Mouse (Mus musculus) left cerebral cortex, postnatal 10 days (tissue): ENCODE data around the gene Iqschfp. TPM values are rescaled to one million over a fixed set of nuclear protein-coding genes. Genes with fewer than 3 reads are reported as not detected.

ENCODE experiments used
- DNase-seq, 2 experiments: peaks; one replicate each; pipeline ENCODE4 v3.0.0; 2021 to 2022; ENCODE audit warnings: low spot score in 2 of 2, mixed read lengths in 1 of 2; ENCODE audit errors: extremely low spot score in 1 of 2
- intact Hi-C: fragments of 180-260 bp; cut with DNase I; formaldehyde crosslinking; loops from one replicate; pipeline ENCODE4 v1.15.1; 2025
- total RNA-seq, 2 experiments: library from RNA; stranded (reverse); gene quantifications; 2 replicates each; pipeline ENCODE4 v1.2.3; 2021

Iqschfp gene
- total RNA-seq, 2 experiments from 2014 or later: 9.6 to 11.7 TPM

DNA sequence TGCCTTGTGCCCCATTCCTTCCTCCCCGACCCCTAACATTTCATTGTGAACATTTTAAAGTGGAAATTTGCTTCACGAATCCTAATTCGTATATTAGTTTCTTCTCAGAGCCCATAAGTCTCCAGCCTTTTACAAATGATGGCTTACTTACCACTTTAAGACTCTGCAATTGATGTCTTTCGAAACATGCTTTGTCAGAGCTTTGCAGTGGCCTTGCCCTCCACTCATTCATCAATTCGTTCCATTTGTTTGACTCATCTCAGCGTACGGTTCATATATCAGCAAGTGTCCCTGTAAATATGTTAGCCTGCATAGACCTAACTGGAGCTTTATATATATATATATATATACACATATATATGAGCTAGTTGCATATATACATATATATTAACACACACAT is 675.5 kb downstream of the Iqschfp start:
- no peak for DNase-seq
- intact Hi-C loops: no loop called here

DNA sequence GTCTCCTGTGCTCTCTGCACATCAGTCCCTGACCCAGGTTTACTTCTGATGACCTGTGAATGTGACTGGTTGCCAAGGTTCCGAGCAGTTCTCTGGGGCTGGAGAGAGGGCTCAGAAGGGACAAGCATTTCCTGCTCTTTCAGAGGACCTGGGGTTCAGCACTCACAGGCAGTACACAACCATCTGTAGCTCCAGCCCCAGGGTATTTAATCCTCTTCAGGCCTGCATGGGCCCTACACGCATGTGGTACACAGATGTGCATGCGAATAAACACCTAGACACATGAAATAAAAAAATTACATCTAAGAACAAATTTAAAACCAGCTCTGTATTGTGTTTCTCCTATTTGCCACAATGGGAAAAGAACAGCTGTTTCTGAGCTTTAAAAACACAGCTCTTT is 676.1 kb downstream of the Iqschfp start:
- no peak for DNase-seq
- intact Hi-C loops: no loop called here

DNA sequence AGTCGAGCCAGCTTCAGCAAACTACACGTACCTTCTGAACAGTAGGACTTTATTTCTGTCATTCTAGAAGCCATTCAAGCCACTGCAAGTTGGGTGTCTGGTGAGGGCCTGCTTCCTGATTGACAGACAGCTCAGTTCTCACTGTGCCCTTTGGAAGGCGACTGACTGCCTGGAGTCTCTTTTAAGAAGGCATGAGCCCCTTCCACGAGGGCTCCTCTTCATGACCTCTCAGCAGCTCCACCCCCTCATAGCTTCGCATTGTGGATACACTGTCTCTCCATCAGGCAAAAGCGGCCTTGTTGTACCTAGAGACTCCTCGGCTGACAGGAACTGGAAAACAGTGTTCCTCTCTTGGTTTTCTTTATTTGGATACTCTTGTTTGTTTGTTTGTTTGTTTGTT is 676.7 kb downstream of the Iqschfp start:
- intact Hi-C loops: no loop called here
- DNase-seq: no peak

DNA sequence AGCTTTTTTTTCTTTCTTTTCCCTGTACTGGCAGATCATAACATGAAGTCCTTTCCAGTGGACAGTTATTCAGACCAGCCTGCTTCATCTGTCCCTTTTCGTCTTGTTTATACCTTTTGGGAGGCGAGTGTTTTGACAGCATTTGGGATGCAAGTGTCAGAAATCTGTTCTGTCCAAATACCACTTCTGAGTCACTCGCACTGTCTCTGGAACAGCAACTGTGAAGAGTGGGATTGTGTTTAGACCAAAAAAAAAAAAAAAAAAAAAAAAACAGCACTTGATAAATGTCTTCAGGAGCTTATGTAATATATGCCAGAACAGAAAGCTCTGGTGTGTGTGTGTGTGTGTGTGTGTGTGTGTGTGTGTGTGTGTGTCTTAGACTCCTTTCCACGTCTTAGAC is 678.3 kb downstream of the Iqschfp start:
- no peak for DNase-seq
- intact Hi-C loops: no loop called here

DNA sequence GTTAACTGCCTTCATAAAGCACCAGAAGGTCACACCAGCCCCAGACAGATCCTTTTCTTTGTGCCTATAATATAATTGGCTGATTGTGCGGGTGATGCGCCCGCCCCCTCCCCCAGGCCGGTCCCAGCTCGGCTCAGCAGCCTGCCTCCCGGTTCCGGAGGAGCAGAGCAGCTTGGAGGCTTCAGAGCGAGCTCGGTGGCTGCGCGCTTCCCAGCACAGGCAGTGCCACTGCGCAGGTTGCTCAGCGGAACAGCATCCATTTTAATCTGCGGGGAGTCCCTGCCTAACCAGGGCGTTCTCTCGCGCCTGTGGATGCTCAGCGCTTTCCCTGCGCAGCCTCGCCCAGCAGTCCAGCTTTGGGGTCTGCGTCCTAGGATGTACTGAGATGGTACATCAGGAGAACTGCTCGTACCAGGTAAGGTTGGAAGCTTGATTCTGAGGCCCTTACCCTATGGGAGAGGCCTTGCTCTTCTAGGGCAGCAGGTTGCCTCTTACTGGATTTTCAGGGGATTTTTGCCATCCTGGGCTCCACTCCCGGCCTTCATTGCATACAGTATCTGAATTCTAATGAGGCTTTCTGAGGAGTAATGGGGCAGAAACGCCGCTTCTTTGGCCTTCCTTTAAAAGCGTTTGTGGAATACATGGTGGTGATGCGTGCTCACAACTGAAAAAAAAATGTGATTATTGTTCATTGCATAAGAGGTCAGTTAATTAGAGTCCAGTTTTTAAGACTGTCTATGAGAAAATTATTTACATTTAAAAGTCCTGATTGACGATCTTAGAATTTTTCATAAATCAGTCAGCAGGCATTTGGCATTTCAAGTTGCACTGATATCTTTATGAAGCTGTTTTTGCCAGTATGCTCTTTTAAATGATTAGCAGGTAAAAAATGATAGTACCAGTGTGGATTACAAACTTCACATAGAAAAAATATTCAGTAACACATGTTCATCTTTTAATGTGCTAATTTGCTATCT is 680.5 kb downstream of the Iqschfp start:
- intact Hi-C loops: no loop called here
- DNase-seq: peak; percentile 82 to 89

DNA sequence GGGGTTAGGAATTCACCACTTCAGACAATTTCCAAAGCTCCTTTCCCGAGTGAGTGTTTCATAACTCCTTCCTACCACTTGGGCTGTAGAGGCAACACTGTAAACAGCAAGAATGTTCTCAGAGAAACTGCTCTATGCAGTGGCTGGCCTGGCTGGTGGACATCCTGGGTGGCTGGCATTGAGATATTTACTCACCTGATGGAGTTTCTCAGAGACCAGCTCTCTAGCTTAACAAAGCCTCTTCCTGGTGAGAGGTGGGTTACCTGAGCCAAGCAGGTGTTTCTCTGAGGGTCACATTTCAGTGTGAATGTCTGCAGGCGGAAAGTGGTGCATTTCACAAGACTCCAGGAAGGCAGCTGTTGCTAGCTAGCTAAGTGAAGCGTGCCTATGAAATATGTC is 681.2 kb downstream of the Iqschfp start:
- intact Hi-C loops: no loop called here
- no peak for DNase-seq

DNA sequence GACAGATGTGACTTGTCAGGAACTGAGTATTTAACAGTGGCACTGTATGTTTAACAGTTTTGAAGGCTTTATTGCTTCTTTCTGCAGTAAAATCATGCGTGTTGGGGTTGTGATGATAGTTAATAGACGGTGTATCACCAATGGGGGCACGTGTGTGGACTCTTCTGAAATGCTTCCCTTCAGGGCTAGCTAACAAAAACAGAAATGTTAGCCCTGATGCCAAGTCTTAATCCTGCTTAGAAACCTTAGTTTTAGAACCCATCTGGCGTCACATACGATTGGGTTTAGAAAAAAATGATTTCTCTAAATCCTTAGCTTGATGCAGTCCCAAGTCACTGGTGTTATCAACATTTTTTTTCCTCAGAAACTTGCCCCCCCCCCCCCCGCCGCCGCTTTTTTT is 682.1 kb downstream of the Iqschfp start:
- no peak for DNase-seq
- intact Hi-C loops: no loop called here

DNA sequence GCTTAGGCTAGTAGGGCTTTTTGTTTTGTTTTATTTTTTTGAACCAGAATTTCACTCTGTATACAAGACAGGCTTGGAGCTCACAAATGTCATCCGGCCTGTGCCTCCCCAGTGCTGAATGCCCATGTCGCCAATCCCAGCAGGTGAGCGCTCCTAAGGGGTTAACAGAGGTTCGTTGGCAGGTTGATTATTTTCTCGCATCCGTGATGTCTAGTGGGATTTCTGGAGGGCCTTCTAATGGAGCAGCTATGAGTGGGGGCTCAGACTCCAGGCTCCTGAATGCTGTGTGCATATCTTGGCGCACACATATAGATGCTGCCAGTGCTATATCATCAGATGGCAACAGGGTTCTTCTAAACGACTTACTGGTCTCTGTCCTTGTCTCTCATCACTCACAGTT is 682.5 kb downstream of the Iqschfp start:
- no peak for DNase-seq
- intact Hi-C loops: no loop called here

DNA sequence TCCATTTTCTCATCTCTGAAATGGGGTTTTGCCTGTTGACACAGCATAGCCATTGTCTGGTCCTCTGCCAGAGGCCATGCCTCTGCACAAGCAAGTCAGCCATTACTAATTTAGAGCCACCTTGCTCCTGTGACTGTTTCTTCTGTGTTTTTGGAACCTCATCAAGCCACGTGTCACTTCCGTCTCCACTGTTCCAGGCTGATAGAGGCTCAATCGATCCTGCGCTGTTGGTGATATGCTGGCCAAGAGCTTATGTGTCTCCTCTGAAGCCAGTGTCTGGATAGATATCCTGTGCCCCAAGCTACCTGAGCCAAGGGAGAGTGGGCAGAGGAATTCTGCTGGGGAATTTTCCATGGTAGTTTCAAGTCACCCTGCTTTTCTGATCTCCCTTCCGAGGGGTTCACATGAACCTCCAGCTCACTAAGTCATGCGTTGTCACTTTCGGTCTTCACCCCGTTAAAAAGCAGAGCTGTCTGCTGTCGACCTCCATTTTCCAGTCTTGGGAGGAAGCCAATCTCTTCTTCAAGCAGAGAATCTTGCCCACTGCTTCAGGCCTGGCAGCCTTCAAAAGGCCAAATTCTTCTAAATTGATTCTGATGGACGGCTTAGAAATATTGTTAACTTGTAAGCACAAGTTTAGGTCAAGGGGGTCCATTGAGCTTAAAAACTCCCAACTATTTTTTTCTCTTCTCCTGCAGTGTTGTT is 683.8 kb downstream of the Iqschfp start:
- no peak for DNase-seq
- intact Hi-C loops: no loop called here

DNA sequence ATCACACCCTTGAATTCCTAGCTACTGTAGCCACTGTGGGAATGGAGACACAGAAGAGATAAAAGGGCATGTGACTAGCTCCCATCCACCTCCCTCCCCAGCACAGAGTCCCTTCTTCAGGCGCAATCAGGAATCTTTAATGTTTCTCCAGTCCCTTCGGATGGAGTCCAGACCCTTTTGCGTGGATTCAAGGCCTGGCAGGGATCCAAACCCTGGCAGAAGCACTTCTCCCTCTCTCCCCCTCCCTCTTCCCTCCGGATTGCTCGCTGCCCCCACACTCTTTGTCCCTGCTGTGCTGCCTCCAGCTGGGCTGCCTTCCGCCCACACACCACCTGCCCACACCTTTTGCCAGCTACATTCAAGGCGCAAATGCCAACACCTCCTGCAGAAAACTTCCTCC is 684.4 kb downstream of the Iqschfp start:
- DNase-seq: peak; percentile 83 to 88
- intact Hi-C loops: no loop called here

DNA sequence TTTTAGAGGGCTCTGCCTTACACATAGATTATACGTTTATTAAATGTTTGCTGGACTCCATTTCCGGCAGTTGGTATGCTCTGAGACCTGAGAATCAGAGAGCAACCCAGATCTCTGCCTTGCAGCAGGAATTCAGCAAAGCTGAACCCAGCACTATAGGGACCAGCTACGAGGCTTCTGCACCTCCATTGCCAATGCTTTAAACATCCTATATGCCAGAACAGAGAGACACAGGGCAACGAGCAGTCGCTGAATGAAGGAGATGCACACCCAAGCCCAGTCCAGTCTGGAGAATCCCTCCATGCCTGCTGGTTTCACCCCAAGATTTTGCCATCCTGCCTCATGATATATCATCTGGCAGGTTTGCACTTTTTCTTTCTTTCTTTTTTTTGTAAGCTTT is 684.9 kb downstream of the Iqschfp start:
- intact Hi-C loops: no loop called here
- DNase-seq: no peak

DNA sequence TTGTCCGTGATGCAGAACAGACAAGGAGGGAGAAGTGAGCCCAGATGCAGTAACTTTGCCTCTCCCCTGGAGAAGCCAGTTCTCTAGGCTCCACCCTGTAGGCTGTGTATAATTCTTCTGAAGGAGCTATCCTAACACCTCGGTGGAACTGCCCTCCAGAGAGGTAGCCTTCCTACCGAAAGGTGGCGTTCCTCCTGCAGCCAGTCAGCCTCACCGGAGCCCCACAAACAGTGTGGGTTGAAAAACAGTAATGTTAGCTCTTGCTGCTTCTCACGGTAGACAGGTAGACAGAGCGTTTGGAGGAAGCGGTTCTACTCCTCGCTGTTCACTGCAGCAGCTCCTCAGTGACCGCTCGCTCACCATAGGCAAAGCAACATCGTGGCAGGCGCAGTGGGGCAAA is 689.6 kb downstream of the Iqschfp start:
- DNase-seq: no peak
- intact Hi-C loops: no loop called here

DNA sequence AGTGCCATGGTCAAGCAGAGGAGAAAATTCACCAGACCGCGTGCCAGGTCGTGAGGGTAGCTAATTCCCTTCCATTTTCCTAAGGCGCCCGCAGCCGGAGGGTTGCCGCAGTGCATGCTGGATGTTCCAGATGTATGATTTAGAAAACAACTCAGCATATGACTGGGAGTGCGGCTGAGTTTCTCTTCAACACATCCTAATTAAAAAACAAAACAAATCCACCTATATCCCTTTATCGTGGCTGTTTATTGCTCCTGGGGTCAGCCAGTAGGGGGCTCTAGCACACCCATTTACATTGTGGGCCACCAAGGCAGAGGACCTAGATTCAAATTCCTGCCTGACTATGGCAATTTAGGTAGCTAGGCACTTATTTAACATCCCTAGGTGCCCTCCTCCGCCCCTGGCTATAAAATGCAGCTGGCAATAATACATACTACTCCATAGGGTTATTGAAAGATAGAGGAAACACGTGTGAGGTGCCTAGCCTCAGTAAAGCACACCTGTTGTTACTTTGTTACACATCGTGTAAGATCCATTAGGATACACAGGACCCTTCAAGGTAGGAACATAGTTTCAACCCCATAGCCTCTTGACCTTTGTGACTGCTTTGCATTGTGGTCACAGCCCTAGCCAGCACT is 690.2 kb downstream of the Iqschfp start:
- intact Hi-C loops: no loop called here
- DNase-seq: no peak

DNA sequence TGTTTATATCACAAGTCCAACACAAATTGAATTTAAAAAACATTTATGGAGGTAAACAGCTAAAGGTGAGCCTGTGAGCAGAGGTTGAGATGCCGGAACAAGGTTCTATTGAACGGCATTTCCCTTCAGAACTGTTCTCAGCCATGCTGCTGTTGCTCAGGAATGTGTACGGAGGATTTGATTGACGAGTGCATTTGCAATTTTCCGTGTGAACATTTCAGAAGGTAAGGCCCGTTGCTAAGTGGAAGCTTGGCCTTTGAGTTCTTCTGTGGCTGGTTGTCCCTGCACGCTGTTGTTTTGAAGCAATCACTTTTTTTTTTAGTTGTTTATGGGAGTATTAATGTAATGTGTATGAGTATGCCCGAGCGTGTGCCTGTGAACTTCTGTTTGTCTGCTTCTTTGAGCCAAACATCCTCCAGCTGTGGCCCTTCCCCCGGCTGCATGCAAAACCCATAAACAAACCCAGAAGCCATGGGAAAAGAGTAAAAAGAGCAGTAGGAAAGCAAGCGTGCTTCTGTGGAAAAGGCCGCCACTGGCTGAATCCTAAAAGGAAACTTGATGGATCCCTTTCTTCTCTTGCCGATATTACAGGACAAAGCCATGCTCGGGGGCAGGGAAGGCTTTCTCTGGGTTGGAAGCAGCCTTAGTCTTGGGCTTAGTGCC is 691.1 kb downstream of the Iqschfp start:
- intact Hi-C loops: no loop called here
- DNase-seq: peak in 1 of 2 experiments; percentile 61

DNA sequence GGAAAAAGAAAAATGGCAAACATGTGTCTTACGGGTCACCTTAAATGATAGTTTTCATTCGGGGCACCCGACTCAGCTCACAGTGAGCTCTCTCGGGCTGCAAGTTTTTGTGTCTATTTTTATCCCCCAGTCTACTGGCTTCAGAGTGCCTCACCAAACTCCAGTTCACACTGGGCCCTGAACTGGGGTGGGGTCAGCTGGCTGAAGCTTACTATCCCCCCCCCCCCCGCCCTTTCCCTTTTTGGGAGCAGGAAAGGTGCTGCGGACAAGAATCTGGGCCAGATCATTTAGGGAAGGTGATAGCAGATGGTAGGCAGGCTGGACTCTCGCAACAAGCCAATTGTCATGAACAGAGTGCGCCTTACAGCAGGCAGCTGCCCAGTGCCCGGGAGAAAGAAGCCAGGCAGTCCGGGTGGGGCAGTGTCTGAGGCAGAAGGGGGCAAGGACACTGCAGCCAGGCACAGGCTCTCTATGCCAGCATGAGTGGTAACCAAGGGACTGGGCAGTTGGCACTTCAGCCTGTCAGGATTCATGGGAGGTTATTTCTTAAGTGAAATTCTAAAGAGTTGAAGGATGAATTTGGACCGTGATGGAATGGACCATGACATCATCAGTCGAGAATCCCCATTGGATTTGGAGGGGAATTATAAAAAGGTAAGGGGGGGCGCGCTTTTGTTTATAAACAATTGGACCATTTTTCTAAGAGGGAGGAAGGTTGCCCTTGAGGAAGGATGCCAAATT is 691.9 kb downstream of the Iqschfp start:
- DNase-seq: no peak
- intact Hi-C loops: no loop called here

DNA sequence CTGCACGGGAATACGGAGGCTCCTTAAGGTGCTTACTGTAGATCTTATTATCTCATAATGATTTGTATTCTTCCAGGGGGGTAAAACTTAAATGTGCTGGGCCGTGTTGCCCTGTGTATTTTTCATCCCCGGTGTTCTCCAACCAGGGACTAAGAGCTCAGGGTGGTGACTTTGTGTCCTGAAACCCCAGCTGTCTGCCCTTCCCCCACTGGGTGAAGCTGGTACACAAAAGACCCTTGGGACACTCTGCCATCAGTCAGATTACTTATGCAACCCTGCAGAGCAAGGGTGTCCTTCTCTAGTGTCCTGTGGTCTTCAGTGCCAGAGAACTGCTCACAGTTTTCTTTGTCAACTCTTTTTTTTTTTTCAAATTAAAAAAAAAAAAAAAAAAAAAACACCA is 693.2 kb downstream of the Iqschfp start:
- DNase-seq: no peak
- intact Hi-C loops: no loop called here

DNA sequence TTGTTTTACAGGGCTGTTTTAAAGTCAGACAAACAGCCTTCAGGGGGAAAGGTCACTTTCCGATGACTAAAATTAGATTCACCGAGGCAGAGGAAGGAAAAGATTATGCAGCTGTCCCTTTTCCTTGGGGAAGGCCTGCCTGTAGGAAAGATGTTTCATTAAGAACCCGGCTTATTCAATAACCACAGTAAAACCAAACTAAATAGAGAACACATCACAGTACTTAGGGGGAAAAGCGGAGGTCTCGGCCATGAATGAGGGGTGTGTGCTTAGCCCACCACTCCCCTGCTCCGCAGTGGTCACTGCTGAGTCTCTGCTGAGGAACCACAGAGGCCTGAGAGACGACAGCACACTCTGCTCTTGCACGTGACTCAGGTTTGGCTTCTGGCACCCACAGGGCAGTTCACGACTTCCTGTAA is 694.6 kb downstream of the Iqschfp start:
- DNase-seq: no peak
- intact Hi-C loops: no loop called here

DNA sequence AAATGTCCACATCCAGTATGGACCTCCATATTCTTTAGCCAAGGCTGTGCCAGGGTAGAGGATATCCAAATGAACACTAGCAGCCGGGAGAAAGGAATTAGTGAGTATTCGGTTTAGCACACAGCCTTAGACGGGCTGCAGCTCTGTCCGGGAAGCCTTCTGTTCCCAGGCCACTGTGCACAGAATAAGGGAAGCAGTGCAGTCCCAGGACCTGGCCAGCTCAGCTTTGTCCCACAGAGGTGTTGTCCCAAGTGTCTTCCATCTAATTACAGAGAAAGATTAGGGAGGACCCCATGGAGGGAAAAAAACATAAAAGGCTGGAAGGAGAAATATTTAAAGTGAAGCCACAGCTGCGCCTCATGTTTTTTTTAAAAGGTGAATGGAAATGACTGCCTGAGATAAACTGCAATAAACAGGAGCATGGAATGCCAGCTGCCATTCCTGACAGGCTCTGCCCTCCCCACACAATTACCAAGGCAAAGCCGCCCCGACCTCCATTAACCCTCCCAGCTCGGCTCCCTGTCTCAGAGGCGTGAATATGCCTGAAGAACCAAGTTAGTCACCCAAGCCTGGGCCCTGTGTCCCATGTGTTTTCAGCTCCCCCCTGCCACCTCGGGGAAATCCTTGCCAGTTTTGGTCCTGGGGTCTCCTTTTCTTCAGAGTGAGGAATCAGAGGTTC is 695.7 kb downstream of the Iqschfp start:
- intact Hi-C loops: no loop called here
- no peak for DNase-seq
